Mouse (Mus musculus): ENCODE data around the gene Nfkb1.

The Nfkb1 gene

DNA sequence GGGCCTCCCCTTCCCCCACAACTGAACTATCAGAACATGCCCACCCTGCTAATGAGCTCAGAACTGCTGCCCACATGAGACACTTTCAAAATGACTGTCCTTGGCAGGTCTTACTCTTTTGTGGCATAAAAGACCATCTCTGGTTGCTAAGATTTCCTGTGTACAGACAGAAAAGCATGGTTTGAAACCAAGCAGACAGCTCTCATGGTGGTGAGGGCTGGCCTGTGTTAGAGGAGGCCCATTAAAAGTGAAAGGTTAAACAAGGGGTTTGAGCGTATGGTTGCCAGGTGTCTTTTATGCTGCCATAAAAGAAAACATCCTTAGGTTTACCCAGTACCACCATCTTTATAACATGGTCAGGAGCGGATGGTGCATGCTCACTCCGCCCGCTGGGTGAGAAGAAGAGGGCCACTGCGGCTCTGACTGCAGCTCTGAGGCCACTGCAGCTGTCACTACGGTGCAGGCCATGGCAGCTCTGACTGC lies 25.5 kb downstream of the Nfkb1 start:
- DNase-seq, result no peak

DNA sequence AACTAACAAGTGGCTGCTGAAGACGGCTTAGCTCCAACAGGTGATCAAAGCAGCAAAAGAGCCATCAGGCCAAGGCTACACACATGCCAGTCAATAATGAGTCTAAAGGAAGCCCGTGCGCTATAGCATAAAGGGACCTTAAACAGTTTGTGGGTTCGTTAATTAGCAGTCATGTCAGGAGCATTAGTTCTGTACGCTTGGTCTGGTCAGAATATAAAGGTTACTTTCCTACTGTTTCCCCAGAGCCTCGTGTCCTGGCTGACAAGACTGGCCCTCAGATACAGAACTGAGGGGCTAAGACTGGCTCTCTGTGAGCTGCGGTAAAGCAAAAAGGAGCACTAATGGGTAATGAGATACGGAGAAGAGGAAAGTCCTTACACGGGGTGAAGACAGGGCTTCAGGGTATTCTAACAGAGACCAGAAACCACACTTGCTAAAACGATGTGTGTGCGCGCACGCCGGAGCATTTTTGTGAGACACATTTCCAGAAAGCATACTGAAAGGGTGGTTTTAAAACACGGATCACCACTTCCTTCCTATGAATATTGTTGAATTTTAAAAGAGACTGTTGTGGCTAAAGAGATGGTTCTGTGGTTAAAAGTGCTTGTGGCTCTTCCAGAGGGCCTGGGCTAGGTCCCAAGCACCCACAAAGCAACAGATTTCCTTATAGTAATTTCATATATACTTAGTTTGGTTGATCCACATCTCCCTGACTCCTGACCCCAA lies 29.0 kb downstream of the Nfkb1 start:
- no peak for DNase-seq

GRCm38 (mm10) chr3:135661707-135662106 lies 29.6 kb downstream of the Nfkb1 start:
- DNase-seq, result no peak

DNA sequence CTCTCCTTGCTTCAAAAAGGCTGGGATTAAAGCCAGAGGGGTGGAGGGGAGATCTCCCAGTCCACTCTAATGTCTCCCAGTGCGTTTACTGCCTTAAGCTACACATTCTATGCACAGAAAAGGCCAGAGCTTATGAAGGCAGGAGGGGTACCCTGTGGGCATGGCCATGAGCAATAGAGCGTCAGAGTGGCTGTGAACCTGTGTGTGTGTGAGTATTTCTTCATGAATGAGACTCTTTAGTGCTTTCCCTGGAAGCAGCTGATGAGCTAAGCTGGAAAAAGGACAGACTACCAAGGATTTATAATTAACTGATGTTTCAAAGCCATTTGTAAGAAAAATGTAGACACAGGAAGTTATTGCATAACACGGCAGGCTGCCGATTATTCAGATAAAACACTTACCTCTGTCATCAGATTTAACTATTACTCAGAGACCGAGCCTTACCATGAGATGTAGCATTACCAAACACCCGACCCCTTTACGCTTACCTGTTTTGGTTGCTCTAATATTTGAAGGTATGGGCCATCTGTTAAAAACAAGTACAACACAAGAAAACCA lies 32.7 kb downstream of the Nfkb1 start:
- DNase-seq, result no peak

DNA sequence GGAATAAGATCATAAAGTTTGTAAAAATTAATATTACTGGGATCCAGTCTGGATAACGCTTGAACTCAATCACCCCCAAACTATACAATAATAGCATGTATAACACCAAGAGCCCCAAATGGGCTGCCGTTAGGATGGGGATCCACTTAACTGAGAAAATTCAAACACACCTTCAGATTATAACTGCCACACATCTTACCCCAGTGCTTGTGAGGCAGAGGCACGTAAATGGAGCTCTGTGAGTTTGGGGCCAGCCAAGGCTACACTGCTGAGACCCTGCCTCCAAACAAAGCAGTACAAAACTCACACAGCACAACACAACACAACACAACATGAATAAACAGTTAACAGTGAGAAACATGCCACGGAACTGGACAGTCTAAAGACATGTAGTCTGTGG lies 35.2 kb downstream of the Nfkb1 start:
- no peak for DNase-seq

DNA sequence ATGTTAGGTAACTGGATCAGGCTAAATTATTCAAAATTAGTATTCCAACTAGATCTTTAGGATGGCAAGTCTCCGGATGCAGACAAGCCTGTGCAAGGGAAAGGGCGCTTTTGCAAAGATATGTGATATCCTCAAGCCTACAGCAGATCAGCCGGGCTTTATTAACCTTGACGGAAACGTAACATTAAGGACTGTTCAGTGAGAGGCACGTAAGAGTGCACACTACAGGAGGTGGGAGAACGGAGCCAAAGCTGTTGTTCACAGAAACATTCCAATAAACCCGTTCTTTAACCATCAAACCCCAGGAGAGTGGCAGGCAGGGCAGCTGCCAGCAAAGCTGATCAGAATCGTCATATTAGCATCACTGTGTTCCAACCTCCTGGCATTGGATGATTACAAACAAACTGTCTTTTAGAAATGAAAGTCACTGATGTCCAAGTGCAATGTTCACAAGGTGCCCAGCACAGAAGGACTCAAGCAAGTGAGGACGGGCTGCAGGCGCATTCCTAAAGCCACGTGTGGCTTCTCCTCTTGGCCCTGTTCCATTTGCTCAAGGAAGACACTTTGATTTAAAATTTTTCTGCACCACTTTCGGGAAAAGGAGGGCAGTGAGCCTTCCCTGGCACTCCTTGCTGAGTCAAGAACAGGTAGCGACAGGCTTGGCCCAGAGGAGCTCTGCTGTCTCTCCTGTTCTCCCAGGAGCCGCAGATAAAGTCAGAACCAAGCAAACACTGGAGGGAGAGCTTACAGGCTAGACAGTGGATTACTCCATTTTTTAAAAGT lies 40.4 kb downstream of the Nfkb1 start:
- DNase-seq, result no peak

- no peak for DNase-seq
These were observed 41.5 kb downstream of the Nfkb1 start for GRCm38 (mm10) chr3:135649809-135650208.

DNA sequence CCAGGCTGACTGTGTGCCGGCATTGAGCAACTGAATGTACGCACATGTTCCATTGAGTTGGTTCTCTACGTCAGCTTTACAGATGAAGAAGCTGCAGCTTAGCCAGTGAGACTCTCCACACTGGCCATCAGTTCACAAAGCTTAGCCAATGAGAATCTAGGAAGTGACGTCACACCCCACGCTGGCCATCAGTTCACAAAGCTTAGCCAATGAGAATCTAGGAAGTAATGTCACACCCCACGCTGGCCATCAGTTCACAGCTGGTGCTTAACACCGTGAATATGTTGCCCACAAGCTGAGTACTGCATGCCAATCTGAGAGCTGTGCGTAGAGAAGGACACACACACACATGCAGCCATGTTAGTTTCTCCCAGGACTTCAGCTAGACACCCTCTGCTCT lies 42.8 kb downstream of the Nfkb1 start:
- DNase-seq, result no peak

DNA sequence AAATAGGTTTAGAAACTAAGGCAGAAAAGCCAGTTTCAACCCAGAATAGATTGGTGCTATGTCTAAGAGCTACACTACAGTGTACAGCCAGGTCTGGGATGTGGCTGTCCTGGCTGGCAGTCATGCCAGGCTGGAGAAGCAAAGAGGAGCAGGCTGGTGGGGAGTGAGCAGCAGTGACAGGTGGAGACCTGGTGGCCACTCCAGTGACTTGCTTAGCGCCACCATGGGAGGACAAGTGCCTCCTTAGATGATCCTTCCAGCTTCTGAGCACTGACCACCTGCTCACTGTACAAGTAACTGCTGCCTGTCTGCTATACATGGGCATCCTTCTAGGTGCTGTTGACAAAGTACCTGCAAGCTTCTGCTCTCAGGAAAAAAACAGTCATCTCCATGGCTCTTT lies 44.7 kb downstream of the Nfkb1 start:
- DNase-seq, result peak; percentile 32

DNA sequence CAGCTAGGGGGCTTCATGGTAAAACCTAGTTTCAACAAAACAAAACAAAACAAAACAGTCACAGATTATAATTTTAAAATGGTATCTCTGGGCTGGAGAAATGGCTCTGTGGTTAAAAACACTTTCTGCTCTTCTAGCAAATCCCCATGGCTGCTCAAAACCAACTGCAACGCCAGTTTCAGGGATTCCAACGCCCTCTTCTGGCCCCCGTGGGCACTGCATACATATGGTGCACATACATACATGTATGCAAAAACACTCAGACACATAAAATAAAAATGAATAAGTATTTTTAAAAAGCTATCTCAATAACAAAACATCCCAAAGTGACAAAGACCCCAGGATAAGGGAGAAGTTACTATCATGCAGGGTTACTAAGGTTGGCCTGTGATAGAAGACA lies 46.4 kb downstream of the Nfkb1 start:
- DNase-seq, result no peak

DNA sequence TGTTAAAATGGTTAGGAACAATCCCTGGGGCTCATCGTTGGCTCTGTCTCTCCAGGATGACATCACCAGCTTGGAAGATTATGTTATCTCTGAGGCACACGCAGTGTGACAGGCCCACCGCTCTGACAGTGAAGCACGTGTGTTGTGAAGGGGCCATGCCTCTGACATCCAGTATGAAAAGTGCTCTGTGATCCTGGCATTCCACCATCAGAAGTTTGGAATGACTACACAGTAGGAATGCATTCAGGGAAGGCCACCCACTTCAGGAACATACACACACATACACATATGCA lies 49.8 kb downstream of the Nfkb1 start:
- no peak for DNase-seq

DNA sequence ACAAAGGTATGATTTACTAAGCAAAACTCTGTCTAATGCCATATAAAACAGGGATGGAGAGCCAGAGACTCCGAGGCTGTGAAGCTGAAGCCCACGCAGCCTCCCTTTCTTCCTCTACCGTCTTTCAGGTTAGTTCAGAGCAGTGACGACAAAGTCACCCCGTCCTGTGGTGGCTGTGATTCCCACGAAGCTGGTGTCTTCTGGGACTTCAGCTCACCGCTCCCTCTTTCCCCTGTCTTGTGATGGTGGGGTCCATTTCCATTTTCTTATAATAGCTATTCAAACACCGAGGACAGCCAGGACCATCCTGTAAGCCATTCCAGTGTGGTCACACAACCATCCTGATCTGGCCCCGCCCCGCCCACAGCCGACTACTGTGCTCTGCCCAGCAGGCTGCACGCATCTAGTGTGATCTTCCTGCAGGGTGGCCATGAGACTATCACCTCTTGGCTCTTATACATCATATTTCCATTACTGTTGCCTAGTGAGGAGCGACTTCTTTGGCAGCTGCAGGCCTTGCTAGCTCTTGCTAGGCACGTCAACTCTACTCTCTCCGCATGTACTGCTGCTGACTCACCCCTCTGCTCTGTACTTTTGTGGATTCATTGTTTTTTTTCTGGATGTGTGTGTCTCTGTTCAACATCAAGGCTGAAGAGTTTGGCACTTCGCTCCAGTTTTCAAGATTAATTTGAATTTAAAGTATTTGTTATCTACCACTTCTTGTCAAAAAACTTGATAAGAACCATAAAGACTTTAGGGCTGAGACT lies 50.3 kb downstream of the Nfkb1 start:
- no peak for DNase-seq

DNA sequence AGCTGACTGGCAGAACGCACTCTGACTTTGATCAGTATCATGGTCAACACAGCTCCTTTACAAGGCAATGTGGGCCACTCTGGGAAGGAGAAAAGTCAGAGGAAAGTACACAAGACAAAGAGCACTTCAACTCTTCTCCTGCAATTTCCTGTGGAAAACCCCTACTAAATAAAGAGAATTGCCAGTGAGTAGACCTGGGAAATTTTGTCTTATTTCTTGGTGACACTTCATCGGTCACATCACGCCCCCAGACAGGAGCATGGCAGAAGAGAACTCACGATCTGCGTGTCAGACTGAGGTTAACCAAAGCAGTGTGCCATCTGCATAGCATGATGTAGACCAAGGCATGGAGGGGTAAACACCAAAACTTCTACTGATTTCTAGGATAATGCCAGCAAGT lies 51.1 kb downstream of the Nfkb1 start:
- DNase-seq, result no peak

DNA sequence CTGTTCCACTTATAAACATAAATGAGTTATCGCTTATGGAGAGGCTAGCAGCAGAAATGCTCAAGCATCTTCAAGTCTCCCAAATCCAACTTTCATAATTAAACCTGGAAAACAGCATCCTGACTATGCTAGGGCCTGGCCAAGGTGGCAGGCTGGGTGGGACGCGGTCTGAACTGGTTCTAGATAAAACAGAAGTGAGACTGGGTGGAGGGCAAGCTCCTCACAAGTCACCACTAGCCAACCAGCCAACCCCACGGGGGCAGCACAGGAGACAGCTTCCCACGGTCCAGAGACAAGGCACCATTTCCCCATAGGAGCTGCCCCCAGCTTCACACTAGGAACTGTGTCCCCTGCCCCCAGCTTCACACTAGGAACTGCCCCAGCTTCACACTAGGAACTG lies 53.8 kb downstream of the Nfkb1 start:
- no peak for DNase-seq

- no peak for DNase-seq
These were observed 54.9 kb downstream of the Nfkb1 start for GRCm38 (mm10) chr3:135636454-135636853.

GRCm38 (mm10) chr3:135635646-135636434 lies 55.5 kb downstream of the Nfkb1 start:
- DNase-seq, result no peak

DNA sequence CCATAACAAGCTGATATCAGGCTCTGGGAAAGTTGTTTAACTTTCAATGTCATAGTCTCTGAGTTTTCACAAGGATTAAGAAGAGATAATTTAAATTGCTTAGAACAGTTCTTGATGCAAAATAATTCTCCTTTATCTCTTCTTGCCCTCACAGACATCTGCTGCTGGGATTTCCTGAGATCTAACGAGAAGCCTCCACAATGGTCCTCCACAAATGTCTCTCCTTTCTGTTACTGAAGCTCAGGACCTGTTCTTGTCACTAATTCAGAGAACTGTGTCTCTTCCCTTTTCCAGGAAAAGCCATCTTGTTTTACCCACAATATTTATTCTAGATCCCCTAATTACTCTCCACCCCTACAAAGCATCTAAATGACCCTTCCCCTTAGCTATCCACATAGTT lies 56.3 kb downstream of the Nfkb1 start:
- DNase-seq, result no peak

GRCm38 (mm10) chr3:135634275-135634674 lies 57.1 kb downstream of the Nfkb1 start:
- no peak for DNase-seq

DNA sequence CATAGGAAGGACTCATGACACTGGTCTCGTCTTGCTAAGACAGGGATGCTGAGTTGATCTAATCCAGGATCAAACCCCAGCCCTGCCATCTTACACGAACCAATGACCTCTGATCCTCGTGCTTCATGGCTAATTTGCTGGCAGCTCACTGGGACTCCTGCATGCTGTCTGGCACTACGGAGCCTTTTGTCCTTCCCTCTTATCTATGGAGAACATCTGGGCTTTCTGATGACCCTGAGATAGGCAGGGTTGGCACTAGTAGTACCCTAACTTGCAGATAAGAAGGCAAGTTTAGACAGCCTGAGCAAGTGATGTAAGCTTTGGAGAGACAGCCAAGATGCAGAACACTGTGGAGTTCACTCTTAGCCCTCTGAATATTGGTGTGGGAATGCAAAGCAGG lies 59.5 kb downstream of the Nfkb1 start:
- no peak for DNase-seq

DNA sequence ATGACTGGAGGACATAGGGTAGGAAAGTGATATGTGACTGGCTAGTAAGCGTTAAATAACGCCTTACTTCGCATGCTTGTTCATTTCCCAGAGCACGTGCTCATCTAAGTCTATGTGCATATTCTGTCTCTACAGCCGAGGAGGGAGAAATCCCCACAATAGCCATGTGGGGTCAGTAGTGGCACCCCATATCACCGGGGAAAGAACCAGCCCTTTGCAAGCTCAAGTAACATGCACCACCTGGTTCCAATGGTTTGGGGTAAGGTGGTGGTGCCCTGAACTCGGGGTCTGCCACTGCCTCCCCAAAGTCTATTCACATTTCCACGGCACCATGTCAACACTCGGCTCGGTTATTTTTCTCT lies 60.3 kb downstream of the Nfkb1 start:
- peak; percentile 40 for DNase-seq

- peak; percentile 24 for DNase-seq
These were observed 60.8 kb downstream of the Nfkb1 start for GRCm38 (mm10) chr3:135630430-135631095.

DNA sequence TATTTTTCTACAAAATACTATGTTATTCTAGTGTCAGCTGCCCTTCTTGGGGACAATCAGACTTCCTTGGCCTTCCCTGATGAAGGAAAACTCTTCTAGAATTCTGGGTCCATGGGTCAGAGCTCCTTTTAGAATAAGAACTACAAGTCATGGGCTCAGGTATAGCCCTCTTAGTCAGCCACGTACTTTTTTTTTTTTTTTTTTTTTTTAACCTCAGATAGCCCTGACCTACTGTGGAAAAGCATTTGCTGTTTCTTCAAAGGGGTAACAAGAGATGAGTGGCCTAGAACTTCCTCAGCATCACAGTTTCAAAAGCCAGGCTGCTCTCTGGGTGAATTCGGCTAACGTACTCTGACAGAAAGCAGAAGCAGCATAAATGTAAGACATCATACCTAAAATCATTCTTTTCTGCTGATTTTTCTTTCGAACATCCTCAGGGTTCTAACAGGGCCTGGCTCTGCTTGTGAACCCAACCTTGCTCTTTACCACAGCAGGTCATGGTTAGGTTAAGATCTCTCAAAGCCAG lies 61.5 kb downstream of the Nfkb1 start:
- DNase-seq, result no peak
